Mouse (Mus musculus): ENCODE data around the gene Entpd1.

DNA sequence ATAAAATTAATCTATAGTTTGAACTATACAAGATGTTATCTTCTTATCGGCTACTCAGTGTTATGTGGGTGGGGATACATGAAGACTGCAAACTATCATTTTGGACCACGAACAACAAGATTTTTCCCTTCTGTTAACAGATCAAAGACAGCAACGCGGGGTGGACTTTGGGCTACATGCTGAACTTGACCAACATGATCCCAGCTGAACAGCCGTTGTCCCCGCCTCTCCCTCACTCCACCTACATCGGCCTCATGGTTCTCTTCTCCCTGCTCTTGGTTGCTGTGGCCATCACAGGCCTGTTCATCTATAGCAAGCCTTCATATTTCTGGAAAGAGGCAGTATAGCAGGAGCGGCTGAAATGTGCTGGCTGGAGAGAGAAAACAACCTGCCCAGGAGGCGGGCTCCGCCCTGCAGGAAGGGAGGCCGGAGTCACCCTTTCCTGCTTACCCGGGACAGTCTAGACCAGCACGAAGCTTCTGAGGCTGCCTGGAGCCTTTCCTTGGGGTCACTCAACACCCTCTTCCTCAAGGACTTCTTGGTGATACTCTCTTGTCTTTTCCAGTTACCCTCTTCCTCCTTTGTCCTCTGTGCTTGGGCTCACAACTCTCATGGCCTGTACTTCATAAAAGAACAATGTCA, 126.6 kb downstream of the Entpd1 start:
- TF ChIP-seq POLR2A (IDR thresholded peaks at IDR 0.05; ENCODE audit: borderline replicate concordance, extremely low read depth, low read depth, low read length) (no peak), CTCF (IDR thresholded peaks at IDR 0.05; ENCODE audit: insufficient read depth, low read length) (no peak)
